Mouse (Mus musculus) heart, embryonic 10.5 days (tissue): ENCODE results near the gene Ubash3b. TPM values are rescaled to one million over a fixed set of nuclear protein-coding genes. Genes with fewer than 3 reads are reported as not detected.

ENCODE experiments used
- DNase-seq: peaks from one replicate; pipeline ENCODE4 v3.0.0-alpha.2; 2017; ENCODE audit warnings: low spot score
- H3K27ac ChIP-seq: fragments of 300-500 bp; sonication (generic); 2 replicates; pipeline ENCODE4 v1.5.1; 2016; ENCODE audit warnings: mild to moderate bottlenecking
- H3K27me3 ChIP-seq: fragments of 300-500 bp; sonication (generic); 2 replicates; pipeline ENCODE4 v1.6.1; 2016; ENCODE audit warnings: mild to moderate bottlenecking; ENCODE audit not compliant: poor library complexity, insufficient read depth, severe bottlenecking
- H3K36me3 ChIP-seq: fragments of 300-500 bp; sonication (generic); 2 replicates; pipeline ENCODE4 v1.6.1; 2016; ENCODE audit warnings: mild to moderate bottlenecking, moderate library complexity
- H3K4me1 ChIP-seq: fragments of 300-500 bp; sonication (generic); 2 replicates; pipeline ENCODE4 v1.6.1; 2016; ENCODE audit warnings: mild to moderate bottlenecking
- H3K4me3 ChIP-seq: fragments of 300-500 bp; sonication (generic); 2 replicates; pipeline ENCODE4 v1.5.1; 2016; ENCODE audit warnings: mild to moderate bottlenecking, moderate library complexity
- H3K9me3 ChIP-seq: fragments of 300-500 bp; sonication (generic); 2 replicates; pipeline ENCODE4 v1.6.1; 2016; ENCODE audit warnings: mild to moderate bottlenecking, moderate library complexity
- WGBS: fragments of 180-500 bp; shearing (Covaris S2); methylation state at CpG from one replicate; pipeline ENCODE4 v1.1.7; 2016; 5-methylcytosine and 5-hydroxymethylcytosine counted together
- polyA plus RNA-seq: library from polyadenylated mRNA; unstranded; fragments of >200 nt; fragmentation: Nextera tagmentation; extraction: Ambion mirVana; gene quantifications from 2 replicates; pipeline ENCODE4 v1.2.1, GENCODE M21; 2016

Gene Ubash3b
- polyA plus RNA-seq, 1 experiment from 2014 or later: 13.3 TPM

DNA sequence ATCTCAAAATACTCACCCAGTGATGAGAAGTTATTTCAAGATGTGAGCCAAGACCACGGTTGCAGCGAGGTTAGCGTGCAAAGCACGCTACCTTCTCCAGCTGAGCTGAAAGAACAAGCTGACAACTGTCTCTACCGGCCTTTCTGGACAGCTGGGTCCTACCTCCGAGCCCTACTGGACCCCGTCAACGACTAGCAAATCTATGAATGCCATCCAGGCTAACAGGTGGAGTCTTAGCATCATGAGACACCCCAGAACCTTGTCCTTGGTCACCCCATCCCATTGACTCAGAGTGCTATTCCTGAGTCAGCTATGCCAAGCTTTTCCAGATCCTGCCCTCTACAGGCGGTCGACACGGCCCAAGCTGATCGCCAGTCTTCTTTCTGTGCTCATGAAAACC, 69.5 kb downstream of the Ubash3b start:
- H3K27ac ChIP-seq: 0 out of 2 replicates have a peak overlapping the region, but pooled peaks have one; percentile 6
- H3K4me1 ChIP-seq: peaks cover 39% of the 10 kb centered on the region
- no peak for DNase-seq
- 86% methylated on average over 12 of the region's 12 CpGs for WGBS
- no peaks in the 10 kb centered on the region for H3K9me3 ChIP-seq
- H3K36me3 ChIP-seq: no peaks in the 10 kb centered on the region
- H3K27me3 ChIP-seq: no peaks in the 10 kb centered on the region
- H3K4me3 ChIP-seq: no peak overlapping the region

DNA sequence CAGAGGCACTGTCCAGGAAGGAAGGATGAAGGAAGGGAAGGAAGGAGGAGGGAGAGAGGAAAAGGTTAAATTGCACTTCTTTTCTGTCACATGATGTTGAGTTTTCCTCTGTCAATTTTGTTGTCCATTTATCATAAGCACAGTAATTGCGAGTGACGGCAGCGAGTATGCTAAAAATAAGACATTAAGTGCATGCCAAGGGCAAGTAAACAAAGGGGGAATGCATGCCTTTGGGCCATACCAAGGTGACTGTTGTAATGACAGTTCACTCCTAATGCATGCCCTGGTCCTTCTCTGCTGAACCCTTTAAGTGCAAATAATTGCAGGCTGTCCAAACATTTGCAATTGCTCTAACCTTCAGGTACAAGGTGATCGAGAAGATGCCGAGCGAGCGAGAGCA, 70.3 kb downstream of the Ubash3b start:
- peak overlapping the region; percentile 26; the same call in 1 of the 2 replicates for H3K27ac ChIP-seq
- no peak for DNase-seq
- no peak overlapping the region for H3K4me3 ChIP-seq
- WGBS: 50% methylated on average over 7 of the region's 7 CpGs
- H3K36me3 ChIP-seq: no peaks in the 10 kb centered on the region
- no peaks in the 10 kb centered on the region for H3K9me3 ChIP-seq
- no peaks in the 10 kb centered on the region for H3K27me3 ChIP-seq
- peaks cover 32% of the 10 kb centered on the region for H3K4me1 ChIP-seq

DNA sequence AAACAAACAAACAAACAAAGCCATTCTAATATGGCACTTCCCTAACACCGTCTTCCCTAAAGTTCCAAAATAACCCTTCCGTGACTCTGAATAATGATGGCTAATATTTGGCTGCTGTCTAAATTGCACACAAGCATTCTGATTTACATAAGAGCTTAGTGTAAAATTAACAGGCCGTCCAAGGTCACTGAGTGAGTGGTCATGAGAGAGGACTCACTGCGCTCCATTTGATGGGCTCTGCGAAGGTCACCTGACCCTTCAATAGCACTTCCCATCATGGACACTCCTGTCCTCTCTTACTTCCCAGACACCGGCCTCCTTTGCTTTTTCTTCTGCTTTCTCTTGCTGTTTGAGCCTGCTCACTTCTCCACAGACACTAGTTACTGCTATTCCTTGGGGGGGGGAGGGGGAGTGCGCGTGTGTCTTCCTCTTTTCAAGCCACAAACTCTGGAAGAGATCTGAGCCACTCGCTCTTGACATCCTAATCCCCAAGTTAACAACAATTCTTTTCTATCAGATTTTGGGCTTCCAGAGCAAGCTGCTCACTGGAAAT, 73.6 kb downstream of the Ubash3b start:
- no peaks in the 10 kb centered on the region for H3K36me3 ChIP-seq
- no peaks in the 10 kb centered on the region for H3K27me3 ChIP-seq
- H3K4me1 ChIP-seq: peaks cover 52% of the 10 kb centered on the region
- peak overlapping the region; percentile 52; the same call in 1 of the 2 replicates for H3K27ac ChIP-seq
- no peak overlapping the region for H3K4me3 ChIP-seq
- 71% methylated on average over 9 of the region's 9 CpGs for WGBS
- no peak for DNase-seq
- H3K9me3 ChIP-seq: no peaks in the 10 kb centered on the region

DNA sequence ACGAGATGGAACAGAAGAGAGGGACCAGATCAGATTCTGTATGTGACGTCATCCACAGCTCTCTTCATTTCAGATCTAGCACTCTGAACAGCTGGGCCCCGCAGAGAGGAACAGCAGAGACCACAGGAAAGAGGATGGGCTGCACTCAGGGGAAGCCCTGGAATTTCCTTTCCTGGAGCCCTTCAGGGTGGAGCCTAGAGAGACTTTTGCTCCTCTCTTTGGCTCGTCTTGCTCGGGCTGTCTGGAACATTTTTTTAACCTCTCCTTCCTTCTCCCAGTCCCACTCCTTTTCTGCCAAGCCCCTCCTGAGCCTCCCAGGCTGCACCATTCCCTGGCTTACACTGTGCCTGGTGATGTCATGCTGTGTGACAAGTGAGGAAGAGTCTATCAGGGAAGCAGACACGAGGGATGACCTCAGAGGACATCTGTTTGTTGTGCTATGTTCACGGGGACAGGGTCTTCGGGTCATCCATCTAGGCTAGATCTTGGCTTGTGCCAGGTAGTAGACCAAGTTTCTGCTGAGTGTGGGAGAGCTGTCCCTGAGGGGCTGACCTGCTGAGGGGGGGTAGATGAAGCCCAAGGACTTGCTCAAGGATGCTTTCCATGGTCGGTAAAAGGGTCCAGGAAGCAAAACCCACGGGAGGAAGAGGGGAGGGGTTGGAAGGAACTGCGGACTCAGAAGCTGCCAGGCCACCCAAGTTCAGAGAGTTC, 77.2 kb downstream of the Ubash3b start:
- peaks cover 67% of the 10 kb centered on the region for H3K4me1 ChIP-seq
- WGBS: 26% methylated on average over 11 of the region's 11 CpGs
- H3K27ac ChIP-seq: peak overlapping the region; percentile 73
- no peak for DNase-seq
- no peaks in the 10 kb centered on the region for H3K27me3 ChIP-seq
- H3K9me3 ChIP-seq: no peaks in the 10 kb centered on the region
- no peak overlapping the region for H3K4me3 ChIP-seq
- no peaks in the 10 kb centered on the region for H3K36me3 ChIP-seq

DNA sequence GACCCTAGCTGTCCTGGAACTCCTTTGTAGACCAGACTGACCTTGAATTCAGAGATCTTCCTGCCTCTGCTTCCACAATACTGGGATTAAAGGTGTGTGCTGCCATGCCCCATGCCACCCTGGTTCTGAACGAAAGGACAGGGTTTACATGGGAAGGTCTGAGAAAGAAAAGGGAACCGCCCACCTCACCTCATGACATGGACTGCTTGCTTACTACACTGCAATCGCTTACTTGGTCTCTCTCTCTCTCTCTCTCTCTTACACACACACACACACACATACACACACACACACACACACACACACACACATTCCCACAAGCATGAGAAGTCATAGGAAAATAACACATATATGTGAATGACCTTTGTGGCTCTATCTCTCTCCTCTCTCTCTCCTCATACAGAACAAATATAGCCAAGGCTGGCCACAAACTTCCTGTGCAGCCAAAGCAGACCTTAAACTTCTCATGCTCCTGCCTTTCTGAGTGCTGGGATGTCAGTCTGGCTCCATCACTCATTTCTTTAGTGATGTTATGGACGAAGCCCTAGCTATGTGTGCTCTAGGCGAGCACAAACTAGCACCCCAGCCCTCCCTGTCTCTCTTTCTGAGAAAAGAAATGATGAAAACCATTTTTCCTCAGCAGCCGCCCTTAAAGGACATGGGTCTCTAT, 78.0 kb downstream of the Ubash3b start:
- H3K36me3 ChIP-seq: no peaks in the 10 kb centered on the region
- H3K9me3 ChIP-seq: no peaks in the 10 kb centered on the region
- WGBS: 81% methylated on average over 6 of the region's 6 CpGs
- H3K27ac ChIP-seq: peak overlapping the region; percentile 73; the same call in 1 of the 2 replicates
- no peak overlapping the region for H3K4me3 ChIP-seq
- peaks cover 72% of the 10 kb centered on the region for H3K4me1 ChIP-seq
- DNase-seq: no peak
- no peaks in the 10 kb centered on the region for H3K27me3 ChIP-seq

DNA sequence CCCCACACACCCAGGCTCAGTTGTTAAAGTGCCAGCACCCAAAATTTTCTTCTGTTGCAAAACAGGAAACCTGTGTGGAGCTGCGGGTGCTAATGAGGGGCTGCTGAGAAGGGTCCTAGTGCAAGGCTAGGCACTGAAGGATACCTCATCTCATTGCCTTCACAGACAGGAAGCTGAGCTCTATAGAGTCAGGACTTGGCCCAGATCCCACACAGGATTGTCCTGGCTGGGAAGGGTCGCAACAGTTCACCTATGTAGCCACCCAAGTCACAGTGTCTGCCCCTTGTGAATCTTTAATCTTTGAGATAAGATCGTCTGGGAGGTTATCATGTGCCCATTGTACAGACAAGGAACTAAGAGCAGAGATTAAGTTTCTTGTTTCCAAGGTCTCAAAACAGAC, 78.6 kb downstream of the Ubash3b start:
- Histone ChIP-seq H3K9me3 (no peaks in the 10 kb centered on the region), H3K4me1 (peaks cover 66% of the 10 kb centered on the region)
- 69% methylated on average over 3 of the region's 3 CpGs for WGBS

DNA sequence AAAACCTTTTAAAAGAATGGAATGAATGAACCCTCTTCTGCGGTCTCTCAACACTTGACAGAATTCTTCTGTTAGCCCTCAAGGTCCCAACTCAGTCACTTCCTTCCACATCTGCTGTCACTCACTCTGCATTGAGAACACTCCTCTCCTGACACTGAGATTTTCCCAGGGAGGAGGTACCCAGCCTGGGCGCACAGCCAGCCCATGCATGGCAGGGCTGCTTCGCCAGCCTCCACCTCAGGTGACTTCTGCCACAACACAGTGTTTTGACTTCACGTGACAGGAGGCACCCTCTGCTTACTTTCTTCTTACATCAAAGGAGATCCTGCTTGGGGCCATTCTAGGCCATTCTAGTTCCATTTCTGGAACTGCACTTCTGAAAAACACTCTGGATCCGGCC, 80.6 kb downstream of the Ubash3b start:
- no peaks in the 10 kb centered on the region for H3K9me3 ChIP-seq
- H3K36me3 ChIP-seq: no peaks in the 10 kb centered on the region
- H3K4me1 ChIP-seq: peaks cover 72% of the 10 kb centered on the region
- 73% methylated on average over 5 of the region's 5 CpGs for WGBS
- no peak overlapping the region for H3K4me3 ChIP-seq
- H3K27me3 ChIP-seq: no peaks in the 10 kb centered on the region
- no peak for DNase-seq
- peak overlapping the region; percentile 81; the same call in 1 of the 2 replicates for H3K27ac ChIP-seq

More for the DNA sequence above, 78.6 kb downstream of the Ubash3b start:
- DNase-seq: no peak
- Histone ChIP-seq H3K27me3 (no peaks in the 10 kb centered on the region), H3K36me3 (no peaks in the 10 kb centered on the region), H3K27ac (0 out of 2 replicates have a peak overlapping the region, but pooled peaks have one; percentile 19), H3K4me3 (no peak overlapping the region)

DNA sequence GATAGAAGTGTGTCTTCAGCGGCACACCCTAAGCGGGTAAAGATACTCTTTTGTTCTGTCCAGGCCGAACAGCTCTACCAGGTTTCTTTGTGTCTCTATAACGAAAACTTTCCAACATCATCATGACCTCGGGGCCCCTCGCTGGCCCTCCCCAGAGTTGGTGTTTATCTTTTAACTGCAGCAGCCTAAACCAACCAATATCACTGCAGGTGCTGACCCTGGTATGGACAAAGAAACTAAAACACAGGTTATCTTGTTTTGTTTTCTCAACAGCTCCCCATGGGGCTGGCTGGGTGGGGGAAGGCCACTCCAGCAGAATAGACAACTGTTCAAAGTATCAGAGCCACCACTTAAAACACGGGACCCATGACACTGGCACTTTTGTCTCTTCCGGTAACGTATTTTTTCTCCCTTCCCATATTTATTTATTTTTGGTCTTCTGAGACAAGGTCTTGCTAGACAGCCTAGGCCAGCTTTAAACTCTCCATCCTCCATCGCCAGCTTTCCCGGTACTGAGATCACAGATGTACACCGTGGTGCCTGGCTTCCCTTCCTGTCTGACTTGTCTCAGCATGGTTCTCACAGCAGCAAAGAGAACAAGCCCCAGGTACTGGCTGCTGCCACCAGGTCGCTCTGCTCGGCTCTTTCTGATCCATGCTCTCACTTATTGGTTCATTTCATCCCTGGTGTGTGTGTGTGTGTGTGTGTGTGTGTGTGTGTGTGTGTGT, 81.9 kb downstream of the Ubash3b start:
- Histone ChIP-seq H3K4me3 (peak overlapping the region; percentile 32), H3K4me1 (peaks cover 64% of the 10 kb centered on the region), H3K27ac (peak overlapping the region; percentile 81), H3K9me3 (no peaks in the 10 kb centered on the region), H3K27me3 (no peaks in the 10 kb centered on the region), H3K36me3 (no peaks in the 10 kb centered on the region)
- peak; percentile 89 for DNase-seq
- WGBS: 41% methylated on average over 14 of the region's 14 CpGs

DNA sequence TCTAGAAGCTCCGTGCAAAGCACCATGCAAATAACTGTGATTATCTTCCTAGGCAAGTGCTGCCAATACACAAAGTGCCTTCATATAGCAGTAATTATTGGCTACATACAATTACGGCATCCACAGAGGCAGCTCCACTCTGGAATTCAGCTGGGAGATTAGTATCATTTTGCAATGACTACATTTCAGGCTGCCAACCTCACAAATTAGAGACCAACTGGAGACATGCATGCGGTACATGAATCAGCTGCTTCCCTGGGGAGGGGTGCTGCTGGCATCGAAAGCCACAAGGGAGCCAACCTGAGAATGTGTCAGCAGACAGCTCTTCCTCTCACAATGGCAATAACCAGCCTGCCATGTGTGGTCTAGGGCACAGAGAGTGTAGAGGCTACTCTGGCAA, 83.3 kb downstream of the Ubash3b start:
- no peak for DNase-seq
- no peaks in the 10 kb centered on the region for H3K27me3 ChIP-seq
- H3K4me3 ChIP-seq: no peak overlapping the region
- H3K9me3 ChIP-seq: no peaks in the 10 kb centered on the region
- peaks cover 56% of the 10 kb centered on the region for H3K4me1 ChIP-seq
- WGBS: 84% methylated on average over 4 of the region's 4 CpGs
- peak overlapping the region; percentile 81; the same call in 1 of the 2 replicates for H3K27ac ChIP-seq
- H3K36me3 ChIP-seq: no peaks in the 10 kb centered on the region

DNA sequence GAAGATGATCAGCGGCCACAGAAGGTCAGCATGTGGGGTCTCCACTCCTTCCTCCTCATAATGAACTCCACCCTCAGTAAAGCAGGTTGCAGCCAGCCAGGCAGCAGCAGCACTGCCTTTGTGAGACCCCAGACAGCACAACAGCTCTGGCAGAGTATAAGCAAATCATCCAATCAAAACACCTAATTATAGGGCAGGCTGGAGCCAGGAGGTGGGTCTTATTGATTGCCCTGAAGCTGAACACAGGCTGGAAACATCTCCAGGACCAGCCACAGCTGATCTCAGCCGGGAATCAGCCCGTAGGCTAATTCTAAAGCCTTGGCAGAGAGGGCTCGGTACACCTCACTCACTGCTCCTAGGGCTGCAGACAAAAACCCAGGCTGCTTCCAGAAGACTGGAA, 85.3 kb downstream of the Ubash3b start:
- no peak overlapping the region for H3K4me3 ChIP-seq
- H3K36me3 ChIP-seq: no peaks in the 10 kb centered on the region
- DNase-seq: no peak
- WGBS: 73% methylated on average over 4 of the region's 4 CpGs
- no peaks in the 10 kb centered on the region for H3K27me3 ChIP-seq
- H3K4me1 ChIP-seq: peaks cover 53% of the 10 kb centered on the region
- H3K9me3 ChIP-seq: no peaks in the 10 kb centered on the region
- peak overlapping the region; percentile 65; the same call in 1 of the 2 replicates for H3K27ac ChIP-seq

DNA sequence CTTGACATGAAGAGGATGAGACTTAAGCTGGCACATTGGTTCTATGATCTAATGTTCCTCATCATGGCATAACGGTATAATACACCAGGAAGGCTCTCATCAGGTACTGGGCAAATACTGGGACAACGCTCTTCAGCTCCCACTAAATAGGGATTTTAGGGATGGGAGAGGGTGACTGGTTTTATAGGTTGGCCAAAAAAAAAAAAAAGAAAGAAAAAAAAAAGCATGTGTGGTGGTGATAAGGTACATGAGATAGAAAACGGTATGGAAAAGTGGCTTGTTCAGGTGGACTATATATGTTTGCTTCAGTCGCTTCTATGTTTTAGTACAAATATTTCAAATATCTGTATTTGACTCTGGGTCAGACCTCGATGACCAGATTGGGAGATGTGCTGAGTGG, 86.0 kb downstream of the Ubash3b start:
- peaks cover 52% of the 10 kb centered on the region for H3K4me1 ChIP-seq
- H3K27ac ChIP-seq: no peak overlapping the region
- WGBS: 86% methylated on average over 5 of the region's 5 CpGs
- H3K36me3 ChIP-seq: no peaks in the 10 kb centered on the region
- DNase-seq: no peak
- no peaks in the 10 kb centered on the region for H3K9me3 ChIP-seq
- H3K27me3 ChIP-seq: no peaks in the 10 kb centered on the region
- H3K4me3 ChIP-seq: no peak overlapping the region

DNA sequence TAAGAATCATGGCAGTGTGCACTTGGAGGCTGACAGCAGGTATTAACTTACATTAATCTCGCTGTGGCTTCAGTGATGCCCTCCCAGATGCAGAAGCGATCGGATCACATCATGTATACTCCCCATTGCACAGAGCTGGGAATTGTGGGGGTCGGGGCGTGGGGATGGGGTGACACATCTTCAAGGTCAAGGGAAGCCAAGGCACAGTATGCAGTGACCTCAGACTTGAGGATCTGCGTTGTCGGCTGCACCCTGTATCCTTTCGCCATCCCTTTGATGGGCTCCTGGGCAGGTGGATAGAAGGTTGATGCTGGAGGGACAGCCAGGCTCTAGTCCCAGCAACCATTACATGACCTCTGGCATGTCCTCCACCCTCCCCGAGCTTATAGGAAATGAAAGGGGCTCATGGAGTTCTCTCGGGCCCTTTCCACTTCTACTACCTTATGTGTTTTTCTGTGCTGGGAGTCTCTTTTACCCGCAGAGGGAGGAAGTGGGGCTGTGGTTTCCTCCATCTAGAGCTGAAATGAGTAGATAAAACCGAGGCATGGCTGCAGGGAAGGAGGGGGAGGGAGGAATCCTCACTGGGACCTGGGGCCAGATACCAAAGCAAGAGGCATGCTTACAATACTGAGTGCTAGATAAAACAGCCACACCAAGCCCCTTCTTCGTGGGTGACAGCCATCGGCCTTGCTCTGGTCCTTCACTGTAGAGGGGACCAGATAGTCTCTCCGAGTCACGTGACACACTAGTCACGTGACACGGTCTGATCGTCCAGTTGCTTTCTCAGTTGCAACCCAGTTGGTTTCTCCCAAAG, 88.1 kb downstream of the Ubash3b start:
- 64% methylated on average over 19 of the region's 19 CpGs for WGBS
- peak overlapping the region; percentile 79 for H3K27ac ChIP-seq
- no peaks in the 10 kb centered on the region for H3K9me3 ChIP-seq
- peak; percentile 88 for DNase-seq
- H3K27me3 ChIP-seq: no peaks in the 10 kb centered on the region
- peaks cover 52% of the 10 kb centered on the region for H3K4me1 ChIP-seq
- H3K4me3 ChIP-seq: no peak overlapping the region
- no peaks in the 10 kb centered on the region for H3K36me3 ChIP-seq
